Mouse (Mus musculus): Measurements from ENCODE around the gene Dync1li1.

GRCm38 (mm10) chr9:114727315-114727714 lies 38.7 kb downstream of the Dync1li1 start:
- peak; percentile 52; the same call in 1 of the 2 replicates for TF ChIP-seq CTCF (IDR thresholded peaks at IDR 0.05; ENCODE audit: extremely low read depth, insufficient read length, insufficient replicate concordance, low read depth, low read length)
- TF ChIP-seq POLR2A (IDR thresholded peaks at IDR 0.05; ENCODE audit: low read depth, low read length): no peak
